ENCODE assay signal across 8 mouse cellular contexts in the genomic region with DNA sequence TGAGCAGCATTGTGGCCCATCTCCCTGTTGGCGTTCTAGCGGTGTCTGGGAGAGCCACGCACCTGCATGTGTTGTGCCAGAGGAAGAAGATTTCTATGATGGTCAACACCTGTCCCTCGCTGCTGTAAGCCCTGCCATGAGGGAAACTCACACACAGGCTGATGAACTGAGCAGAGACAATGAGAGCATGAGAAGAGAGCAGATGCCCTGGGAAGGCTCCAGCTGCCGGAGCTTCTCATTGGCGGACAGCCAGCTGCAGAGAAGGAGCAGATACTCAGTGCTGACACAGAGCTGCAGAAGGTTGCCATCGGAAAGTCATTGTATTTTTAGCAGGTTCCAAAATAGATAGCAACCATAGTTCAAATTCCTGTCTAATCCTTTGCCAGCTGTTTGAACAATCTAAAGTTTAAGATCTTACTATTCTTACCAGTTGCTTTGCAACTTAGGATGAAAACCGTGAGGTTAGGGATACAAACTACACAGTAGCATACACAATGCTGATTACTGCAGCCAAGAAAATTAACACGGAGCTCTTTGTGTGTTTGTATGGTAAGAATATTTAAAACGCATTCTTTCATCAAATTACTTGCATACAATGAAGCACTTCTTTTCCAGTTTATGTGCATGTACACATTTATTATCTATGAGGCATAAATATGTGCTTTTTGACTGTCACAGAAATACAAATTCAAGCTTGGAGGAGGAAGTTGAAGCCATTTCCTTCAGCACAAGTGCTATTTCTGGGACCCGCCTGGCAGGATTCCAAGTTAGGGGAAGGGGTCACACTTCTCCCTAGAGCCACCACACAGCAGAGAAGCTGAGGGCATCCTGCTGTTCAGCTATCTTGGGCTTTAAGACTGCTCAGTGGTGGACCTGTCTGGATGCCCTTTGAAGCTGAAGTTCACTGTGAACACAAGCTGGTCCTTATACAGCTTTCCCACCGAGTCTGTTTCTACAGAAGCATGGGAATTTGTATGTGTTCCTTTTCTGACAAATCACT. TPM values are rescaled to one million over a fixed set of nuclear protein-coding genes. Genes with fewer than 3 reads are reported as not detected.
DNase-seq lines count a peak whose midpoint lies in the region; ATAC-seq lines count a peak whose summit lies in the region.

No protein-coding gene starts in this region.

- peak; percentile 58 to 70 for DNase-seq in urinary bladder, postnatal 4 days (ENCODE audit: low spot score in 2 of 2)
- no peak for DNase-seq in urinary bladder, postnatal 25 days (ENCODE audit: low spot score)
- DNase-seq in forebrain, embryonic 14.5 days (ENCODE audit: low spot score) = peak; percentile 72
- DNase-seq in layer of hippocampus, postnatal 25 days (ENCODE audit: extremely low spot score in 1 of 2, low spot score in 1 of 2) = peak; percentile 40 to 62
- no peak for DNase-seq in yolk sac, embryonic 10.5 days (ENCODE audit: low spot score)

- H3K4me3 ChIP-seq in forebrain, embryonic 14.5 days (ENCODE audit: low read depth, low read length) = no peak overlapping the region
- H3K4me3 ChIP-seq in heart, embryonic 16.5 days (ENCODE audit: low read length) = no peak overlapping the region; the same call in 1 of the 2 replicates
- no peak overlapping the region for H3K4me3 ChIP-seq in neural tube, embryonic 14.5 days (ENCODE audit: low read depth, low read length)

- no peak overlapping the region for H3K9ac ChIP-seq in forebrain, embryonic 14.5 days (ENCODE audit: low read length)
- no peak overlapping the region for H3K9ac ChIP-seq in heart, embryonic 16.5 days (ENCODE audit: low read length)
- H3K9ac ChIP-seq in neural tube, embryonic 14.5 days (replicated peaks; ENCODE audit: low read depth, low read length) = no peak overlapping the region

- H3K4me2 ChIP-seq in forebrain, embryonic 14.5 days (ENCODE audit: low read length) = no peak overlapping the region
- H3K4me2 ChIP-seq in heart, embryonic 16.5 days (ENCODE audit: low read depth, low read length) = peak overlapping the region; percentile 41
- no peak overlapping the region; the same call in 1 of the 2 replicates for H3K4me2 ChIP-seq in neural tube, embryonic 14.5 days (ENCODE audit: low read depth, low read length)

- H3K9me3 ChIP-seq in forebrain, embryonic 14.5 days (replicated peaks; ENCODE audit: control insufficient read depth, low read length) = no peaks in the 10 kb centered on the region
- H3K9me3 ChIP-seq in heart, embryonic 16.5 days (replicated peaks; ENCODE audit: control insufficient read depth, low read length) = no peaks in the 10 kb centered on the region
- no peaks in the 10 kb centered on the region for H3K9me3 ChIP-seq in neural tube, embryonic 14.5 days (ENCODE audit: control insufficient read depth, low read length)

- WGBS in forebrain, embryonic 14.5 days = 54% methylated on average over 12 of the region's 12 CpGs
- WGBS in heart, embryonic 16.5 days = 19% methylated on average over 12 of the region's 12 CpGs
- 55% methylated on average over 12 of the region's 12 CpGs for WGBS in neural tube, embryonic 14.5 days

- H3K27me3 ChIP-seq in forebrain, embryonic 14.5 days (replicated peaks; ENCODE audit: control insufficient read depth, insufficient read depth, low read length) = no peaks in the 10 kb centered on the region
- H3K27me3 ChIP-seq in heart, embryonic 16.5 days (ENCODE audit: control insufficient read depth, insufficient read depth, low read length) = no peaks in the 10 kb centered on the region
- no peaks in the 10 kb centered on the region for H3K27me3 ChIP-seq in neural tube, embryonic 14.5 days (ENCODE audit: control insufficient read depth, insufficient read depth, low read length)

- peak; percentile 92 for ATAC-seq in forebrain, embryonic 14.5 days
- ATAC-seq in heart, embryonic 16.5 days (replicated peaks; ENCODE audit: extremely low read depth, insufficient read depth, low FRiP score) = peak; percentile 87
- ATAC-seq in neural tube, embryonic 14.5 days (ENCODE audit: low read depth) = peak; percentile 93
- ATAC-seq in inflammation-experienced regulatory T-cells, adult 6 months = no peak

- H3K36me3 ChIP-seq in forebrain, embryonic 14.5 days (ENCODE audit: control insufficient read depth, insufficient read depth, low read length) = no peaks in the 10 kb centered on the region
- no peaks in the 10 kb centered on the region for H3K36me3 ChIP-seq in heart, embryonic 16.5 days (ENCODE audit: control insufficient read depth, insufficient read depth)
- no peaks in the 10 kb centered on the region for H3K36me3 ChIP-seq in neural tube, embryonic 14.5 days (ENCODE audit: control insufficient read depth, insufficient read depth, low read length)

- H3K27ac ChIP-seq in forebrain, embryonic 14.5 days (ENCODE audit: low read depth, low read length) = peak overlapping the region; percentile 24; the same call in 1 of the 2 replicates
- peak overlapping the region; percentile 70 for H3K27ac ChIP-seq in heart, embryonic 16.5 days (ENCODE audit: low read length)
- H3K27ac ChIP-seq in neural tube, embryonic 14.5 days (ENCODE audit: low read depth, low read length) = 0 out of 2 replicates have a peak overlapping the region, but pooled peaks have one; percentile 46

- peaks cover 9% of the 10 kb centered on the region for H3K4me1 ChIP-seq in forebrain, embryonic 14.5 days (ENCODE audit: control insufficient read depth, insufficient read depth, low read length)
- H3K4me1 ChIP-seq in heart, embryonic 16.5 days (ENCODE audit: control insufficient read depth, insufficient read depth, low read length) = peaks cover 22% of the 10 kb centered on the region
- no peaks in the 10 kb centered on the region for H3K4me1 ChIP-seq in neural tube, embryonic 14.5 days (ENCODE audit: control insufficient read depth, insufficient read depth, low read length)

RNA-seq across cellular contexts. Expression of a gene that starts 42.6 kb away (rescaled TPM):
- polyA plus RNA-seq in forebrain, embryonic 14.5 days (2014; fragmentation: Nextera tagmentation; extraction: Ambion mirVana) = 0.39 and 0.68 TPM in 2 replicates
- 0.09 and 0.11 TPM in 2 replicates for polyA plus RNA-seq in heart, embryonic 16.5 days (2015; fragmentation: Nextera tagmentation; extraction: Ambion mirVana)
- 1 to 10 TPM; 1.5 to 2.5 TPM for total RNA-seq in layer of hippocampus, postnatal 25 days (2021)
- 8.0 and 8.4 TPM in 2 replicates for polyA plus RNA-seq in neural tube, embryonic 14.5 days (2014; fragmentation: Nextera tagmentation; extraction: Ambion mirVana)
- polyA plus RNA-seq in inflammation-experienced regulatory T-cells, adult 6 months (2017; shearing (Covaris generic)) = not detected

Comparison
In these comparisons a context has a peak if more than half of its experiments do, and no peak if none do; other contexts are left out.
1. DNase-seq: peak in urinary bladder, postnatal 4 days (2 of 2), forebrain, embryonic 14.5 days (single experiment) and layer of hippocampus, postnatal 25 days (2 of 2); none in urinary bladder, postnatal 25 days (single experiment) and yolk sac, embryonic 10.5 days (single experiment).
2. Peak in every context shown above with its lines, with median percentiles within 50 percentile points of each other: H3K27ac ChIP-seq.